In the genomic region with DNA sequence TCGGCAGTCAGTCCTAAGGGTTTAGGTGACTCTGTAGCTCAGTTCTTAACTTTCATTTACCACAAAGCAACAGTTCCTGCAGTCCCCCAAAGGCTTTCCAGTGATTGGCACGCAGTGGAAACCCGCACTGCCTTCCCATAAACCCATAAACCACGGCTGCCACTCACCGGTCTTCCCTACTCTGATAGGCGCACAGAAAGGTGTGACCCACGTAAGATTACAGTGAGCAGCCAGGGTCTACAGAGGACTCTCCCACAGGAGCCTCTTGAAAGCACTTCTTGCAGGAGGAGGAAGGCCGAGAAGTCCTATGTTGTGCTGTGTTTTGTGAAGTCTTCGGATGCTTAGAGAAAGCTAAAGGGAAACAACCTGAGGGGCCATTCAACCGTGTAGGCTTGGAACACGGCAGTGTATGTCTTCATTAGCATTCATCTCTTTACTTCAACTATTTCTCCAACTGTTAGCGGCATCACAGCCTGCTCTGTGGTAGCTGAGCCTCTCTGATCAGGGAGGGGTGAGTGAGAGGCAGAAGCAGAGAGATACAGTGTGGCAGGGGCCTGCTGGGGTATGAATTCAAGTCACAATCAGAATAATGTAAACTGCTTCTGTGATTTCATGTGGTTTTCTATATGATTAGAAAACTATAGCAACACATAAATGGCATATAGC, we compare ENCODE assay signal across 9 mouse cellular contexts.
A peak's percentile ranks its signal among the peaks of the same experiment; 100 is the strongest.
DNase-seq lines count a peak whose midpoint lies in the region; ATAC-seq and TF ChIP-seq lines count a peak whose summit lies in the region.
"Had no signal": no experiment of that assay in that cellular context is flagged by ENCODE, and none has a peak within 500 bp of the region (broad histone marks: within the 10 kb centered on the region; RNA-seq: fewer than 3 reads in every experiment).

No protein-coding gene starts in this region.

- 35% methylated on average over 12 of the region's 12 CpGs for WGBS in lung, embryonic 14.5 days

- no peak overlapping the region for H3K27ac ChIP-seq in lung, embryonic 14.5 days (ENCODE audit: low read depth)

- H3K9ac ChIP-seq in lung, embryonic 14.5 days = peak overlapping the region; percentile 24; the same call in 1 of the 2 replicates

- peak; percentile 52; the same call in 1 of the 2 replicates for ATAC-seq in lung, embryonic 14.5 days (ENCODE audit: insufficient read depth)
- peak; percentile 49; the same call in 1 of the 2 replicates for ATAC-seq in granulocyte monocyte progenitor cell, adult 5-6 weeks (replicated peaks; ENCODE audit: poor library complexity, severe bottlenecking)
- peak; percentile 66 for ATAC-seq in megakaryocyte-erythroid progenitor cell, adult 5-6 weeks (replicated peaks; ENCODE audit: low FRiP score, low TSS enrichment, poor library complexity, severe bottlenecking)

- no peak for TF ChIP-seq CTCF in lung, embryonic 14.5 days (IDR thresholded peaks at IDR 0.05; ENCODE audit: low read depth)

- H3K36me3 ChIP-seq in lung, embryonic 14.5 days (ENCODE audit: insufficient read depth) = no peaks in the 10 kb centered on the region

- H3K4me2 ChIP-seq in lung, embryonic 14.5 days = peak overlapping the region; percentile 67

- DNase-seq in lung, embryonic 14.5 days = peak; percentile 39
- no peak for DNase-seq in lung, postnatal 10 days
- peak; percentile 45 to 81 for DNase-seq in kidney, postnatal 25 days
- DNase-seq in adrenal gland, postnatal 36 days = no peak
- DNase-seq in adrenal gland, adult 2 months = no peak
- no peak for DNase-seq in urinary bladder, postnatal 14 days (ENCODE audit: low spot score)

- 0 out of 2 replicates have a peak, but pooled peaks cover 3% of the 10 kb centered on the region for H3K27me3 ChIP-seq in lung, embryonic 14.5 days (ENCODE audit: insufficient read depth, low read length)
- H3K27me3 ChIP-seq: Patski had no signal

- H3K4me3 ChIP-seq in lung, embryonic 14.5 days (ENCODE audit: low read depth, low read length) = peak overlapping the region; percentile 33

- no peaks in the 10 kb centered on the region for H3K9me3 ChIP-seq in lung, embryonic 14.5 days (ENCODE audit: low read depth, low read length)

- no peaks in the 10 kb centered on the region; the same call in 1 of the 2 replicates for H3K4me1 ChIP-seq in lung, embryonic 14.5 days (ENCODE audit: insufficient read depth)

Comparison
In these comparisons a context has a peak if more than half of its experiments do, and no peak if none do; other contexts are left out.
1. DNase-seq: peak in lung, embryonic 14.5 days (single experiment) and kidney, postnatal 25 days (2 of 2); none in lung, postnatal 10 days (single experiment), adrenal gland, postnatal 36 days (0 of 2), adrenal gland, adult 2 months (single experiment) and urinary bladder, postnatal 14 days (single experiment).
2. Peak in every context shown above with its lines, with median percentiles within 50 percentile points of each other: ATAC-seq.